Mouse (Mus musculus) lung, postnatal 0 days (tissue): Measurements from ENCODE around the gene Nr1h4.

Experiments used
- CTCF ChIP-seq: IDR thresholded peaks from 2 replicates; pipeline ENCODE4 v1.5.1; 2016; ENCODE audit warnings: antibody characterized with exemption, mild to moderate bottlenecking
- EP300 ChIP-seq: IDR thresholded peaks from 2 replicates; pipeline ENCODE4 v1.6.1; 2016; ENCODE audit warnings: antibody characterized with exemption, mild to moderate bottlenecking, control low read depth

- TF ChIP-seq EP300 (no peak), CTCF (no peak)
Observed at GRCm38 (mm10) chr10:89443623-89444151, 89.7 kb downstream of the Nr1h4 start, which contains the start of gene Gas2l3.
